Mouse (Mus musculus) brain, embryonic 14.5 days (tissue): Measurements from ENCODE around the gene 6330409D20Rik. TPM values are rescaled to one million over a fixed set of nuclear protein-coding genes. Genes with fewer than 3 reads are reported as not detected.

ENCODE experiments used
- DNase-seq: peaks from one replicate; pipeline ENCODE4 v3.0.0-alpha.2; 2011; ENCODE audit warnings: low read depth
- CTCF ChIP-seq: fragments of 200-500 bp; IDR thresholded peaks from 2 replicates; pipeline ENCODE4 v1.5.1; 2012; ENCODE audit warnings: inconsistent platforms, mild to moderate bottlenecking, moderate library complexity, borderline replicate concordance; ENCODE audit not compliant: insufficient read depth, insufficient read length; ENCODE audit errors: extremely low read depth
- POLR2A ChIP-seq: fragments of 200-500 bp; IDR thresholded peaks from 2 replicates; pipeline ENCODE4 v1.6.1; 2012; ENCODE audit warnings: mild to moderate bottlenecking, inconsistent platforms, borderline replicate concordance; ENCODE audit not compliant: poor library complexity, insufficient read depth, insufficient read length, severe bottlenecking; ENCODE audit errors: extremely low read depth
- polyA plus RNA-seq: library from polyadenylated mRNA; depleted of rRNA; stranded (reverse); fragments of >200 nt; gene quantifications from 2 replicates; pipeline ENCODE4 v1.2.3, GENCODE M21; 2012

The 6330409D20Rik gene
- polyA plus RNA-seq, 1 experiment: 4.4 TPM

DNA sequence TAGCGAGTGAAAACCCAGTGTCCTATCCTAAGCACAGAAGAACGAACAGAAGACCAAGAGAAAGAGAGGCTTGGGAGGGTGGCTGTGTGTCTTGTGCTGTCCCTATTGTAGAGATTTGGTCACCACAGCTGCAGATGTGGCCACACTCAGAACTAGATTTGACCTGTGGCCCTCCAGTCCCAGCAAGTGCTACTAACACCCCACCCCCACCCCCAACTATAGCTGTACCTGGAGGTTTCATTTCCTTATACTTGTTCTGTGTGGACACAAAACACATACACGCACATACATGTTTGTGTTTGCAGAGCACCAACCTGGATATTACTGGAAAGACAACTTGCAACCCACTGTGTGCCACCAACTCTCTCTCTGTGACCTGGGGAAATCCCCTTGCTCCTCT, 20.8 kb downstream of the 6330409D20Rik start:
- no peak for DNase-seq

GRCm38 (mm10) chr2:32718761-32719160, 22.1 kb downstream of the 6330409D20Rik start:
- peak; percentile 74 for DNase-seq

More for the DNA sequence above, 20.8 kb downstream of the 6330409D20Rik start:
- no peak for TF ChIP-seq POLR2A
- no peak for TF ChIP-seq CTCF

GRCm38 (mm10) chr2:32714987-32715425, 25.8 kb downstream of the 6330409D20Rik start:
- no peak for DNase-seq
- TF ChIP-seq POLR2A: no peak
- TF ChIP-seq CTCF: no peak

More at GRCm38 (mm10) chr2:32718761-32719160, 22.1 kb downstream of the 6330409D20Rik start:
- TF ChIP-seq POLR2A (no peak), CTCF (no peak)

DNA sequence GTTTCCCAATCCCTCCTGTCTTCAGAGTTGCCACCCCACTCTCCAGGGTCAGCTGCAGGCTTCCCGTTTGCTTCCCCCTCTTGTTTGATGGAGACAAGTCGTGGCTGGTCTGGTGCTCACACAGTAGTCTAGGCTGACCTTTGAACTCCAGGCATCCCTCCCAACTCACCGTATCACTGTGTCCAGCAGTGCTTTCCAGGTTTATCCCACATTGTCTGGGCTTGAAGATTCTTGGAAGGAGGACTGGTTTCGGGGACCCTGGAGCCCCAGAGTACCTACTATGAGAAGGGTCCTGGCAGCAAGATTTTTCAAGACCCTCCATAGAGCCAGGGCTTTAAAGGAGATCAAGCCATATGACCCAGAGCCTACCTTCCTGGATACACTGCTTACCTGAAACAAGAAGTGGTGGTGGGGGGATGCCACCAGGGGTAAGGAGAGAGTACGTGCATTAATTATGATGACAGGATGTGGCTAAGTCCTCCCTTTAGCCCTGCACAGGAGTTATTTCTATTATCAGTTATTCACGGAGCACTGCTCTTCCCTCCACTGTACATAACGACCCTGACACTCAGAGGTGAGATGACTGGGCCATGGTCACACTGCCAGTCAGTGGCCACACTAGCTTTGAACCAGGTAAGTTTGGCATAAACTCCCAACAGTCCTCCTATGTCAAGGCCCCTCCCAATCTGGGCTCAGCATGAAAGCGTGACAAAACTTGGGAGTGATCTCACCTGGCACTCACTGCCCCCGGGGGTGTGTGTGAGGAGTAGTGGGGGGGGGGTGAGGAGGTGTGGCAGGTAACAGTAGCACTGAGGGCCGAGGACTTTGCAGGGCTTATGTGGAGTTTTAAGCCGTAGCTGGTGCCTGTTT, 26.5 kb downstream of the 6330409D20Rik start:
- DNase-seq: no peak
- TF ChIP-seq CTCF: no peak

DNA sequence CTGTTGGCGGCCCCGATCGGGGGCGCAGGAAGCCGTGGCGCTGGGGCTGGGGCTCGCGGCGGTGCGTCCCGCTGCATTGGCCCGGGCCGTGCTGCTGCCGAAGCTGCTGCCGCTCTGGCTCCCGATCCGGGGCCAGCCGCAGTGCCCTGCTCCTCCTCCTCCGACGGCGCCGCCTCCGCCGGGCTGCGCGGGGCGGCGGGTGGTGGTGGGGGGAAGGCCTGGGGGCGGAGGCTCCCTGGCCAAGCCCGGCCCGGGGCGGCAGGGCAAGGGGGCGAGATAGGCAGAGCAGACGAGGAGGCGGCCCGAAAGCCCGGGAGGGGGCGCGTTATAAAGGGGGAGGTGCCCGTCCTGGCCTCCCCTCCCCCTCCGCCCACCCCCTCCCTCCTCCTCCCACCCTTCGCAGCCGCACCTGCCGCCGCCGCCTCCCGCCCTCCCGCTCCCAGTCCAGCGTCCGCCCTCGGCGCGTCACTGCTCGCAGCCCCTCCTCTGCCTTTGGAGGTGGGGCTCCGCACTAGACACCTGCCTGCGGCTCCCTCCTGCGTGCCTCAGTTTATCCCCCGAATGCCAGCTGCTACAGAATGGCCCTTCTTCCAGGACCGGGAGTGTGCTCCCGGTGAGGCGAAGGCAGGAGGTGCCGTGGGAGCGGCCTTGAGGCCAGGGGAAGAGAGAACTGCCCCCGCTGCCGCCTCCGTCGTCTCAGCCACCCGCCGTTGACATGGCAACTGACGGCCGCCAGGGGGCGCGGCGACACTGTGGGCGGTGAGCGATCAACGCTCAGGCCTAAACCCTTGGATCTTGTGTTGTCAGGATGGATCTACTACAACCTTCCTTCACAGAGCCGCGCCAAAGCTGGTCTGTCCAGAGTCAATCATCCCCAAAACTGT, 27.6 kb downstream of the 6330409D20Rik start, which contains the start of gene Cdk9:
Cdk9 (minus strand) TSS at position 143 of the 884 bp plus-strand sequence.
- peak; percentile 96 for DNase-seq
- TF ChIP-seq POLR2A: no peak; the same call in none of the 2 replicates
- peak; percentile 99 for TF ChIP-seq CTCF

GRCm38 (mm10) chr2:32712586-32712933, 28.3 kb downstream of the 6330409D20Rik start:
- DNase-seq: peak; percentile 97
- no peak for TF ChIP-seq CTCF
- TF ChIP-seq POLR2A: peak; percentile 62; the same call in 1 of the 2 replicates

DNA sequence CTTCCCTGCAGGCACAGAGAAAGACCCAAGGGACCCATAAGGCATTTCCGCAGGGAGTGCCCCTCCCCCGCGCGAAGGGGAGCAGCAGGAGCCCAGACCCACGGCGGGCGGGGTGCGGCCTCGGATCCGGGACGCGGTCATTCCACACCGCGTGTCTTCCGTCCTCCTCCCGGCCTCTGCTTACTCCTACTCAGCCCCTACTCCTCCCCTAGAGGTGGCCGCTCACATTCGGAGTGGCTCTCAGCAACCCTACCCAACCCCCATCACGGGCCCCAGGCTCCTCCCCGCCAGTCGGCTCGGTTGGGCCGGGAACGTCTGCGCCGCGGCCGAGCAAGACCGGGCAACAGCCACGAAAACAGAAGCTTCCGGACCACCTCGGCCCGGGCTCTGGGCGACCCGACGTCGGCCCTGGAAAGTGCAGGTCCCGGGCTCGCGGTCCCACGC, 28.7 kb downstream of the 6330409D20Rik start:
- DNase-seq: peak; percentile 37
- TF ChIP-seq CTCF: no peak
- no peak for TF ChIP-seq POLR2A

- no peak for DNase-seq
- TF ChIP-seq POLR2A (no peak), CTCF (no peak)
Observed at GRCm38 (mm10) chr2:32711301-32712056, 29.3 kb downstream of the 6330409D20Rik start.

DNA sequence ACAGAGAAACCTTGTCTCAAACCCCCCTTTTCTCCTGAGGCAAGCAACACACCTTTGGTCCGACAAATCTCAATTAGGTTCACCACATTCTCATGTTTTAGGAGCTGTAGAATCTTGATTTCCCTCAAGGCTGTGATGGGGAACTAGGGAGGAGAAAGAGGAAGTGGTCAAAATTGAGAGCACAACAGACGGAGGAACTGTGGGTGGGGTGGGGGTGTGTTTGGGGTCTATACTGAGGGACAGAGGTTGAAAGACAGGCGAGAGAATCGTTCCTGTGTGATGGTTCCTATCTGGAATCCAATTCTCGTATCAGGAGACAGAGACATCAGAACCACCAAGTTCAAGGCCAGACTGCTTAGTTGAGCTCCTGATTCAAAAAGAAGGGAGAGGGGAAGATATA, 30.4 kb downstream of the 6330409D20Rik start:
- DNase-seq: no peak
- TF ChIP-seq CTCF (no peak), POLR2A (no peak)

GRCm38 (mm10) chr2:32709521-32710137, 31.2 kb downstream of the 6330409D20Rik start:
- TF ChIP-seq CTCF (no peak), POLR2A (no peak)
- DNase-seq: no peak
